Mouse (Mus musculus) left cerebral cortex, adult 9 months (tissue): ENCODE measurements around the gene Fndc10.
A peak's percentile ranks its signal among the peaks of the same experiment; 100 is the strongest.
"Not testable (repeated sequence)": the region's sequence is repeated elsewhere in the genome, so short reads cannot be mapped to it uniquely, and the experiment has no call there.

Experiments
- DNase-seq, 2 experiments: peaks; one replicate each; pipeline ENCODE4 v3.0.0; 2022; ENCODE audit warnings: low spot score in 2 of 2

The Fndc10 gene

GRCm38 (mm10) chr4:155683670-155684277 is 10.4 kb upstream of the Fndc10 start:
- not testable (repeated sequence) for DNase-seq

GRCm38 (mm10) chr4:155687764-155688163 is 6.4 kb upstream of the Fndc10 start:
- DNase-seq = not testable (repeated sequence)

GRCm38 (mm10) chr4:155690571-155691375 is 3.4 kb upstream of the Fndc10 start:
- DNase-seq = peak in 1 of 2 experiments; percentile 51

GRCm38 (mm10) chr4:155692421-155692820 is 1.7 kb upstream of the Fndc10 start:
- DNase-seq = no peak

- peak; percentile 68 to 80 for DNase-seq
Observed at GRCm38 (mm10) chr4:155694482-155695401, 600 bp downstream of the Fndc10 start.

- DNase-seq = no peak
Observed at GRCm38 (mm10) chr4:155695531-155696062, 1.5 kb downstream of the Fndc10 start.

GRCm38 (mm10) chr4:155696261-155697255 is 2.4 kb downstream of the Fndc10 start:
- DNase-seq = peak in 1 of 2 experiments; percentile 16

GRCm38 (mm10) chr4:155700425-155700824 is 6.3 kb downstream of the Fndc10 start:
- no peak for DNase-seq

GRCm38 (mm10) chr4:155703425-155703929 is 9.3 kb downstream of the Fndc10 start:
- DNase-seq = no peak

GRCm38 (mm10) chr4:155704721-155705591 is 10.8 kb downstream of the Fndc10 start, which contains the start of gene Ssu72:
TSS of gene Ssu72 (plus strand) at chr4:155704800.
- DNase-seq = peak; percentile 87 to 95

GRCm38 (mm10) chr4:155705592-155705929 is 11.4 kb downstream of the Fndc10 start:
- DNase-seq = no peak

- no peak for DNase-seq
Observed at GRCm38 (mm10) chr4:155708582-155708981, 14.4 kb downstream of the Fndc10 start.

- no peak for DNase-seq
Observed at GRCm38 (mm10) chr4:155708988-155709387, 14.8 kb downstream of the Fndc10 start.

- peak in 1 of 2 experiments; percentile 19 for DNase-seq
Observed at GRCm38 (mm10) chr4:155710521-155711252, 16.5 kb downstream of the Fndc10 start.

GRCm38 (mm10) chr4:155721668-155722083 is 27.5 kb downstream of the Fndc10 start:
- DNase-seq = no peak

GRCm38 (mm10) chr4:155727993-155728392 is 33.9 kb downstream of the Fndc10 start:
- no peak for DNase-seq

- no peak for DNase-seq
Observed at GRCm38 (mm10) chr4:155733267-155733666, 39.1 kb downstream of the Fndc10 start.

GRCm38 (mm10) chr4:155734350-155734941 is 40.3 kb downstream of the Fndc10 start, which contains the start of gene Tmem240:
TSS of gene Tmem240 (plus strand) at chr4:155734800.
- peak; percentile 81 to 89 for DNase-seq
